Mouse (Mus musculus): ENCODE data around the gene Sympk.

GRCm38 (mm10) chr7:19010581-19010980 lies 13.6 kb upstream of the Sympk start:
- TF ChIP-seq POLR2A (IDR thresholded peaks at IDR 0.05; ENCODE audit: extremely low read depth, insufficient read depth, low read length): no peak
- TF ChIP-seq CTCF (IDR thresholded peaks at IDR 0.05; ENCODE audit: extremely low read depth, insufficient read depth, low read length): no peak
